Mouse (Mus musculus) erythroblast, embryonic 14.5 days (primary cell): ENCODE measurements around the gene Bcl2.
"Not testable (repeated sequence)": the region's sequence is repeated elsewhere in the genome, so short reads cannot be mapped to it uniquely, and the experiment has no call there.

Source experiments
- GATA1 ChIP-seq: IDR thresholded peaks from 2 replicates; pipeline ENCODE4 v1.6.1; 2012; ENCODE audit warnings: low read length, inconsistent platforms, mixed read lengths
- TAL1 ChIP-seq: IDR thresholded peaks from 3 replicates; pipeline ENCODE4 v1.6.1; 2012; ENCODE audit warnings: low read length, inconsistent platforms, mixed read lengths

- not testable (repeated sequence) for TF ChIP-seq GATA1, TAL1
Measured at GRCm38 (mm10) chr1:106534835-106535234, 179.2 kb downstream of the Bcl2 start.
